Mouse (Mus musculus): ENCODE measurements at regions not wholly inside any gene's neighbourhood (a gene's known extent, or its start where the extent isn't known, plus 50 kb on each side); places are given as distances from the start of the nearest gene placed in this dataset.

GRCm38 (mm10) chr1:186373386-186373785 is 256.3 kb upstream of the Lyplal1 start:
- DNase-seq: no peak

GRCm38 (mm10) chr1:186372770-186373353 is 255.8 kb upstream of the Lyplal1 start:
- no peak for DNase-seq

GRCm38 (mm10) chr1:186363356-186363755 is 246.2 kb upstream of the Lyplal1 start:
- DNase-seq: no peak

GRCm38 (mm10) chr1:186358011-186358670 is 241.0 kb upstream of the Lyplal1 start:
- peak; percentile 61 for DNase-seq

GRCm38 (mm10) chr1:186354742-186355141 is 237.6 kb upstream of the Lyplal1 start:
- no peak for DNase-seq

- no peak for DNase-seq
These were observed 237.0 kb upstream of the Lyplal1 start for GRCm38 (mm10) chr1:186354072-186354471.

GRCm38 (mm10) chr1:186350381-186350780 is 233.3 kb upstream of the Lyplal1 start:
- no peak for DNase-seq

GRCm38 (mm10) chr1:186349966-186350365 is 232.9 kb upstream of the Lyplal1 start:
- DNase-seq: no peak

- peak; percentile 24 for DNase-seq
These were observed 230.5 kb upstream of the Lyplal1 start for GRCm38 (mm10) chr1:186347413-186348147.

- DNase-seq: no peak
These were observed 228.3 kb upstream of the Lyplal1 start for GRCm38 (mm10) chr1:186345449-186345848.

- no peak for DNase-seq
These were observed 225.9 kb upstream of the Lyplal1 start for GRCm38 (mm10) chr1:186342931-186343506.

- no peak for DNase-seq
These were observed 225.3 kb upstream of the Lyplal1 start for GRCm38 (mm10) chr1:186342391-186342790.

GRCm38 (mm10) chr1:186341878-186342277 is 224.8 kb upstream of the Lyplal1 start:
- DNase-seq: no peak

GRCm38 (mm10) chr1:186340701-186341100 is 223.6 kb upstream of the Lyplal1 start:
- DNase-seq: no peak

- DNase-seq: no peak
These were observed 200.2 kb upstream of the Lyplal1 start for GRCm38 (mm10) chr1:186317285-186317684.

- DNase-seq: no peak
These were observed 197.1 kb upstream of the Lyplal1 start for GRCm38 (mm10) chr1:186314180-186314579.

GRCm38 (mm10) chr1:186312698-186313097 is 195.6 kb upstream of the Lyplal1 start:
- no peak for DNase-seq

GRCm38 (mm10) chr1:186312008-186312407 is 194.9 kb upstream of the Lyplal1 start:
- DNase-seq: no peak

GRCm38 (mm10) chr1:186307627-186308026 is 190.5 kb upstream of the Lyplal1 start:
- no peak for DNase-seq

- no peak for DNase-seq
These were observed 180.4 kb upstream of the Lyplal1 start for GRCm38 (mm10) chr1:186297464-186297863.

- DNase-seq: peak; percentile 56
These were observed 178.1 kb upstream of the Lyplal1 start for GRCm38 (mm10) chr1:186295201-186295600.

- DNase-seq: no peak
These were observed 177.5 kb upstream of the Lyplal1 start for GRCm38 (mm10) chr1:186294635-186295034.

GRCm38 (mm10) chr1:186289117-186289516 is 172.0 kb upstream of the Lyplal1 start:
- DNase-seq: no peak

- no peak for DNase-seq
These were observed 170.7 kb upstream of the Lyplal1 start for GRCm38 (mm10) chr1:186287831-186288230.

All from kidney, adult 9 months (tissue).